Mouse (Mus musculus) olfactory bulb, adult 2 months (tissue): ENCODE measurements at regions not wholly inside any gene's neighbourhood (a gene's known extent, or its start where the extent isn't known, plus 50 kb on each side); places are given as distances from the start of the nearest gene placed in this dataset.

ENCODE experiments used
- CTCF ChIP-seq: fragments of 200-500 bp; IDR thresholded peaks from 2 replicates; pipeline ENCODE4 v1.5.1; 2012; ENCODE audit warnings: low read depth, mild to moderate bottlenecking, low read length, moderate library complexity; ENCODE audit not compliant: insufficient read depth
- POLR2A ChIP-seq: fragments of 200-500 bp; IDR thresholded peaks from 2 replicates; pipeline ENCODE4 v1.6.1; 2012; ENCODE audit warnings: mild to moderate bottlenecking, low read depth, low read length, moderate library complexity; ENCODE audit not compliant: insufficient read depth

- TF ChIP-seq POLR2A: no peak
- TF ChIP-seq CTCF: no peak
These were observed 60.6 kb upstream of the Six2 start for GRCm38 (mm10) chr17:85748649-85749081.
